Mouse (Mus musculus): ENCODE data around the gene Slc35f3.

DNA sequence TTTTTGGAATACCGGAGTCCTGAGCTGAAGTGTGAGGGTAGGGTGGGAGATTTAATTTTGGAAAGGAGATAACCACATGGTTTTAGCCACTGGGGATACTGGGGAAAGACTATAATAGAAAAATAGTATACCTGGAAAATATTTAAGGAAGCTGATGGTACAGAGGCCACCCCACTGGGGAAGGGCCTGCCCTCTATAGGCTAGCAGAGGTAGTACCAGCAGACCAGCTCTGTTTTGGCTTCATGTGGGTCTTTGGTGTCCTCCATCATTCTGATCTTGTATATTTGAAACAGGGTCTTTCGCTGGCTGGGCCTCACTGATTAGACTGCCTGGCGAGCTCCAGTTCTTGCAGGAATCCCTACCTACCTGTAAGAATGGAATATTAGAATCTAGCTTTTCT lies 100.0 kb downstream of the Slc35f3 start:
- TF ChIP-seq POLR2A (IDR thresholded peaks at IDR 0.05; ENCODE audit: control insufficient read depth, extremely low read depth, insufficient read depth, low read length, poor library complexity) (no peak), CTCF (IDR thresholded peaks at IDR 0.05; ENCODE audit: borderline replicate concordance, control insufficient read depth, extremely low read depth, insufficient read depth, low read length, poor library complexity) (no peak)
